Mouse (Mus musculus) cerebellum, adult 2 months (tissue): ENCODE data around the gene Slc16a5.

ENCODE experiments used
- CTCF ChIP-seq: fragments of 200-500 bp; IDR thresholded peaks from 2 replicates; pipeline ENCODE4 v1.5.1; 2011; ENCODE audit warnings: low read depth, mild to moderate bottlenecking, control low read depth, low read length, moderate library complexity, borderline replicate concordance; ENCODE audit not compliant: insufficient read depth
- POLR2A ChIP-seq: fragments of 200-500 bp; IDR thresholded peaks from 2 replicates; pipeline ENCODE4 v1.6.1; 2011; ENCODE audit warnings: low read length, control low read depth, borderline replicate concordance; ENCODE audit not compliant: insufficient read depth

- TF ChIP-seq CTCF (no peak), POLR2A (no peak)
Measured at GRCm38 (mm10) chr11:115502636-115503035, 40.4 kb downstream of the Slc16a5 start.
